Mouse (Mus musculus) cerebellum, adult 11 months (tissue): ENCODE data around the gene Slc39a12.

Experiments
- DNase-seq: peaks from one replicate; pipeline ENCODE4 v3.0.0; 2022

Gene Slc39a12

GRCm38 (mm10) chr2:14388162-14388561, at the start of gene Slc39a12:
Slc39a12 (plus strand) TSS chr2:14388316.
- DNase-seq = no peak

- DNase-seq = peak; percentile 49
Measured at GRCm38 (mm10) chr2:14341652-14342308, 46.3 kb upstream of the Slc39a12 start.

- no peak for DNase-seq
Measured at GRCm38 (mm10) chr2:14342309-14342839, 45.7 kb upstream of the Slc39a12 start.

GRCm38 (mm10) chr2:14388856-14389255, 740 bp downstream of the Slc39a12 start:
- no peak for DNase-seq

- no peak for DNase-seq
Measured at GRCm38 (mm10) chr2:14390900-14391299, 2.8 kb downstream of the Slc39a12 start.

- DNase-seq = no peak
Measured at GRCm38 (mm10) chr2:14403000-14403399, 14.9 kb downstream of the Slc39a12 start.

- no peak for DNase-seq
Measured at GRCm38 (mm10) chr2:14428987-14429386, 40.9 kb downstream of the Slc39a12 start.

GRCm38 (mm10) chr2:14447322-14447721, 59.2 kb downstream of the Slc39a12 start:
- no peak for DNase-seq

GRCm38 (mm10) chr2:14450866-14451265, 62.8 kb downstream of the Slc39a12 start:
- DNase-seq = no peak

- DNase-seq = no peak
Measured at GRCm38 (mm10) chr2:14454946-14455631, 67.0 kb downstream of the Slc39a12 start.

- no peak for DNase-seq
Measured at GRCm38 (mm10) chr2:14464438-14464837, 76.3 kb downstream of the Slc39a12 start.

- DNase-seq = no peak
Measured at GRCm38 (mm10) chr2:14494132-14494531, 106.0 kb downstream of the Slc39a12 start.

GRCm38 (mm10) chr2:14496150-14496549, 108.0 kb downstream of the Slc39a12 start:
- no peak for DNase-seq

GRCm38 (mm10) chr2:14502482-14502881, 114.4 kb downstream of the Slc39a12 start:
- no peak for DNase-seq

- DNase-seq = no peak
Measured at GRCm38 (mm10) chr2:14518237-14518636, 130.1 kb downstream of the Slc39a12 start.

- DNase-seq = no peak
Measured at GRCm38 (mm10) chr2:14534325-14535077, 146.4 kb downstream of the Slc39a12 start.

- no peak for DNase-seq
Measured at GRCm38 (mm10) chr2:14535246-14535671, 147.1 kb downstream of the Slc39a12 start.

GRCm38 (mm10) chr2:14537781-14538180, 149.7 kb downstream of the Slc39a12 start:
- DNase-seq = no peak

- DNase-seq = no peak
Measured at GRCm38 (mm10) chr2:14543355-14543754, 155.2 kb downstream of the Slc39a12 start.

GRCm38 (mm10) chr2:14543773-14544172, 155.7 kb downstream of the Slc39a12 start:
- DNase-seq = no peak
